Mouse (Mus musculus): ENCODE measurements around the gene Numb.

GRCm38 (mm10) chr12:83880913-83881312 lies 40.8 kb downstream of the Numb start:
- no peak for TF ChIP-seq CTCF (IDR thresholded peaks at IDR 0.05; ENCODE audit: insufficient read depth, low read depth, low read length)
- TF ChIP-seq POLR2A (IDR thresholded peaks at IDR 0.05; ENCODE audit: insufficient read depth, low read depth, low read length), result no peak
